Mouse (Mus musculus): ENCODE measurements around the gene Mrps26. TPM values are rescaled to one million over a fixed set of nuclear protein-coding genes. Genes with fewer than 3 reads are reported as not detected.
A peak's percentile ranks its signal among the peaks of the same experiment; 100 is the strongest.
"Not testable (repeated sequence)": the region's sequence is repeated elsewhere in the genome, so short reads cannot be mapped to it uniquely, and the experiment has no call there.

Mrps26 gene
- polyA plus RNA-seq (2016; fragmentation: Nextera tagmentation; extraction: Ambion mirVana): 88.5 and 92.8 TPM in 2 replicates

GRCm38 (mm10) chr2:130563212-130564055 lies at the start of gene Mrps26:
Gene Mrps26 (plus strand): TSS chr2:130563742.
- no peaks in the 10 kb centered on the region for H3K9me3 ChIP-seq
- peaks cover 28% of the 10 kb centered on the region for H3K4me1 ChIP-seq
- H3K27me3 ChIP-seq (ENCODE audit: poor library complexity, severe bottlenecking): no peaks in the 10 kb centered on the region
- H3K27ac ChIP-seq: peak within 1 kb of the TSS; percentile 86
- peaks cover 31% of the 10 kb centered on the region for H3K36me3 ChIP-seq (replicated peaks)
- H3K4me3 ChIP-seq: peak within 1 kb of the TSS; percentile 89
- WGBS: under 1% methylated on average over 61 of the region's 61 CpGs
- DNase-seq (ENCODE audit: extremely low spot score, low spot score): peak; percentile 92

- 94% methylated on average over 8 of the region's 8 CpGs for WGBS
Measured at GRCm38 (mm10) chr2:130513907-130514306, 49.6 kb upstream of the Mrps26 start.

GRCm38 (mm10) chr2:130515791-130516190 lies 47.8 kb upstream of the Mrps26 start:
- H3K9me3 ChIP-seq: no peaks in the 10 kb centered on the region
- 29% methylated on average over 5 of the region's 5 CpGs for WGBS
- peaks cover 21% of the 10 kb centered on the region for H3K4me1 ChIP-seq
- DNase-seq (ENCODE audit: extremely low spot score, low spot score): no peak
- H3K36me3 ChIP-seq (replicated peaks): peaks cover 66% of the 10 kb centered on the region
- H3K27ac ChIP-seq: 0 out of 2 replicates have a peak overlapping the region, but pooled peaks have one; percentile 48
- no peaks in the 10 kb centered on the region for H3K27me3 ChIP-seq (ENCODE audit: poor library complexity, severe bottlenecking)
- no peak overlapping the region for H3K4me3 ChIP-seq

More at GRCm38 (mm10) chr2:130513907-130514306, 49.6 kb upstream of the Mrps26 start:
- Histone ChIP-seq H3K27me3 (ENCODE audit: poor library complexity, severe bottlenecking) (no peaks in the 10 kb centered on the region), H3K27ac (no peak overlapping the region), H3K4me3 (no peak overlapping the region), H3K36me3 (replicated peaks) (peaks cover 61% of the 10 kb centered on the region), H3K4me1 (peaks cover 21% of the 10 kb centered on the region), H3K9me3 (no peaks in the 10 kb centered on the region)
- DNase-seq (ENCODE audit: extremely low spot score, low spot score): no peak

GRCm38 (mm10) chr2:130521927-130522326 lies 41.6 kb upstream of the Mrps26 start:
- Histone ChIP-seq H3K4me1 (peaks cover 8% of the 10 kb centered on the region), H3K36me3 (replicated peaks) (peaks cover 88% of the 10 kb centered on the region), H3K27ac (no peak overlapping the region), H3K4me3 (no peak overlapping the region), H3K9me3 (no peaks in the 10 kb centered on the region), H3K27me3 (ENCODE audit: poor library complexity, severe bottlenecking) (no peaks in the 10 kb centered on the region)
- 98% methylated on average over 2 of the region's 2 CpGs for WGBS
- no peak for DNase-seq (ENCODE audit: extremely low spot score, low spot score)

- WGBS: 88% methylated on average over 4 of the region's 4 CpGs
Measured at GRCm38 (mm10) chr2:130525480-130525879, 38.1 kb upstream of the Mrps26 start.

GRCm38 (mm10) chr2:130528457-130528856 lies 35.1 kb upstream of the Mrps26 start:
- Histone ChIP-seq H3K9me3 (no peaks in the 10 kb centered on the region), H3K27me3 (ENCODE audit: poor library complexity, severe bottlenecking) (no peaks in the 10 kb centered on the region), H3K27ac (no peak overlapping the region), H3K36me3 (replicated peaks) (peaks cover 63% of the 10 kb centered on the region), H3K4me3 (no peak overlapping the region), H3K4me1 (no peaks in the 10 kb centered on the region)
- no peak for DNase-seq (ENCODE audit: extremely low spot score, low spot score)
- WGBS: 90% methylated on average over 6 of the region's 6 CpGs

More at GRCm38 (mm10) chr2:130525480-130525879, 38.1 kb upstream of the Mrps26 start:
- peaks cover 74% of the 10 kb centered on the region for H3K36me3 ChIP-seq (replicated peaks)
- not testable (repeated sequence) for DNase-seq (ENCODE audit: extremely low spot score, low spot score); H3K27ac ChIP-seq; H3K4me1 ChIP-seq; H3K27me3 ChIP-seq (ENCODE audit: poor library complexity, severe bottlenecking); H3K9me3 ChIP-seq; H3K4me3 ChIP-seq

GRCm38 (mm10) chr2:130529290-130529689 lies 34.3 kb upstream of the Mrps26 start:
- Histone ChIP-seq H3K4me1 (no peaks in the 10 kb centered on the region), H3K36me3 (replicated peaks) (peaks cover 63% of the 10 kb centered on the region), H3K27ac (no peak overlapping the region), H3K27me3 (ENCODE audit: poor library complexity, severe bottlenecking) (no peaks in the 10 kb centered on the region), H3K9me3 (no peaks in the 10 kb centered on the region), H3K4me3 (no peak overlapping the region)
- DNase-seq (ENCODE audit: extremely low spot score, low spot score): no peak
- 85% methylated on average over 2 of the region's 2 CpGs for whole genome bisulfite sequencing

GRCm38 (mm10) chr2:130529925-130530324 lies 33.6 kb upstream of the Mrps26 start:
- H3K27ac ChIP-seq: no peak overlapping the region
- H3K4me1 ChIP-seq: no peaks in the 10 kb centered on the region
- H3K27me3 ChIP-seq (ENCODE audit: poor library complexity, severe bottlenecking): no peaks in the 10 kb centered on the region
- H3K36me3 ChIP-seq (replicated peaks): peaks cover 63% of the 10 kb centered on the region
- no peak overlapping the region for H3K4me3 ChIP-seq
- WGBS: 91% methylated on average over 7 of the region's 7 CpGs
- no peak for DNase-seq (ENCODE audit: extremely low spot score, low spot score)
- no peaks in the 10 kb centered on the region for H3K9me3 ChIP-seq

- Histone ChIP-seq H3K27me3 (ENCODE audit: poor library complexity, severe bottlenecking) (no peaks in the 10 kb centered on the region), H3K4me3 (no peak overlapping the region), H3K4me1 (no peaks in the 10 kb centered on the region), H3K9me3 (no peaks in the 10 kb centered on the region), H3K27ac (no peak overlapping the region), H3K36me3 (replicated peaks) (peaks cover 68% of the 10 kb centered on the region)
- DNase-seq (ENCODE audit: extremely low spot score, low spot score): no peak
- 92% methylated on average over 2 of the region's 2 CpGs for WGBS
Measured at GRCm38 (mm10) chr2:130532201-130532600, 31.3 kb upstream of the Mrps26 start.

- H3K9me3 ChIP-seq: no peaks in the 10 kb centered on the region
- no peak overlapping the region for H3K27ac ChIP-seq
- H3K4me1 ChIP-seq: no peaks in the 10 kb centered on the region
- no peaks in the 10 kb centered on the region for H3K27me3 ChIP-seq (ENCODE audit: poor library complexity, severe bottlenecking)
- H3K4me3 ChIP-seq: no peak overlapping the region
- peaks cover 80% of the 10 kb centered on the region for H3K36me3 ChIP-seq (replicated peaks)
- 96% methylated on average over 6 of the region's 6 CpGs for WGBS
- DNase-seq (ENCODE audit: extremely low spot score, low spot score): no peak
Measured at GRCm38 (mm10) chr2:130535017-130535416, 28.5 kb upstream of the Mrps26 start.

- Histone ChIP-seq H3K4me1 (no peaks in the 10 kb centered on the region), H3K36me3 (replicated peaks) (peaks cover 92% of the 10 kb centered on the region), H3K4me3 (no peak overlapping the region), H3K27ac (no peak overlapping the region), H3K9me3 (no peaks in the 10 kb centered on the region), H3K27me3 (ENCODE audit: poor library complexity, severe bottlenecking) (no peaks in the 10 kb centered on the region)
- 81% methylated on average over 3 of the region's 3 CpGs for WGBS
- no peak for DNase-seq (ENCODE audit: extremely low spot score, low spot score)
Measured at GRCm38 (mm10) chr2:130536890-130537289, 26.7 kb upstream of the Mrps26 start.

GRCm38 (mm10) chr2:130538876-130539546 lies 24.5 kb upstream of the Mrps26 start:
- DNase-seq (ENCODE audit: extremely low spot score, low spot score): no peak
- Histone ChIP-seq H3K27me3 (ENCODE audit: poor library complexity, severe bottlenecking) (no peaks in the 10 kb centered on the region), H3K36me3 (replicated peaks) (peaks cover 93% of the 10 kb centered on the region), H3K4me1 (no peaks in the 10 kb centered on the region), H3K9me3 (no peaks in the 10 kb centered on the region), H3K27ac (no peak overlapping the region), H3K4me3 (no peak overlapping the region)
- WGBS: 92% methylated on average over 8 of the region's 8 CpGs

- H3K27me3 ChIP-seq (ENCODE audit: poor library complexity, severe bottlenecking): no peaks in the 10 kb centered on the region
- H3K36me3 ChIP-seq (replicated peaks): peaks cover 93% of the 10 kb centered on the region
- H3K4me3 ChIP-seq: no peak overlapping the region
- no peaks in the 10 kb centered on the region for H3K9me3 ChIP-seq
- no peak for DNase-seq (ENCODE audit: extremely low spot score, low spot score)
- 95% methylated on average over 9 of the region's 9 CpGs for WGBS
- no peaks in the 10 kb centered on the region for H3K4me1 ChIP-seq
- H3K27ac ChIP-seq: no peak overlapping the region
Measured at GRCm38 (mm10) chr2:130540266-130540665, 23.3 kb upstream of the Mrps26 start.
